Mouse (Mus musculus) ovary, postnatal 10 days (tissue): ENCODE measurements around the gene Zfp266.

Experiments used
- DNase-seq: peaks from one replicate; pipeline ENCODE4 v3.0.0; 2022; ENCODE audit warnings: low spot score

The Zfp266 gene

GRCm38 (mm10) chr9:20492527-20493233 lies 28.5 kb downstream of the Zfp266 start, which contains the start of gene Zfp426:
Gene Zfp426 (minus strand): TSS chr9:20492746.
- peak; percentile 53 for DNase-seq

DNA sequence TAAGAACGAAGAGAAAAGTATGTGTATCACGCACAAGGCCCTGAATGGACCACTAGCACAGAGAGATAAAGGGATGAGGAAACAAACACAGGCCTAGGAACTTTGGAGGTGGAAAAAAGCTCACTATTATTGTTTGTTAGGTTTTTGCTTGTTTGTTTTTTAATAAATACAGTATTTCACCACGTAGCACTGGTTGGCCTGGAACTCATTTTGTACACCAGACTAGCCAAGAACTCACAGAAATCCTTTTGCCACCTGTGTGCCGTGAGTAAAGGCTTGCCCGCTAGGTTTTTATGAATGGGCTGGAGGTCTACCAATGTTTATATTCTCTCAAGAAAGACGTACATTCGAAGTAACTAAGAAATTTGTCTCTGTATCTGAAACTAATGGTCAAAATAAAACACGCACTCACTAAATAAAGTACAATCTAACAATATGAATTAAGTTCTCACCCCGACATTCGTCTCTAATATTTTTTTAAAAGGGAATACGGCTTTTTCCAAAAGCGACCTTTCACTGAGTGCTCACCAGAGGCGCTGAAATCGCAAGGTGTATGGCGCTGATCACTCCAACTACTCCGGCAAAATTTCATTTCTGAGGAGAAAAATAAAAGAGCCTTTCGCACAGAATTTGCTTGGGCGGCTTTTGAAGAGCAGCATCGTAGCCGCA lies 29.2 kb downstream of the Zfp266 start:
- DNase-seq, result no peak

GRCm38 (mm10) chr9:20489536-20489935 lies 31.7 kb downstream of the Zfp266 start:
- DNase-seq, result no peak

GRCm38 (mm10) chr9:20479396-20479795 lies 41.8 kb downstream of the Zfp266 start:
- no peak for DNase-seq

DNA sequence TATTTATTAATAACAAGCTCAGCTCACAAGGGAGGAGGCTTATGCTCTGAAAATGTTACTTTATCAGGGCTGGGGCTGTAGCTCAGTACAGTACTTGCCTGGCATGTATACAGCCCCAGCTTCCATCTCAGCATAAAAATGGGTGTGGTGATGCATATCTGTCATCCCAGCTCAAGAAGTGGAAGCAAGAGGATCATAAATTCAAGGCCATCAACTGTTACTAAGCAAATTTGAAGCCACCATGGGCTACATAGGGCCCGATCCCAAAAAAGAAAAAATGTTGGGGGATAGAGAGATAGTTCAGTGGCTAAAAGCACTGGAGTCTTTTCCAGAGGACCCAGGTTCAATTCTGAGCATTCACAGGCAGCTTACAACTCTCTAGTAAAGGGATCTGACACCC lies 44.6 kb downstream of the Zfp266 start:
- no peak for DNase-seq

- DNase-seq, result no peak
Measured at GRCm38 (mm10) chr9:20466761-20467442, 54.3 kb downstream of the Zfp266 start.

DNA sequence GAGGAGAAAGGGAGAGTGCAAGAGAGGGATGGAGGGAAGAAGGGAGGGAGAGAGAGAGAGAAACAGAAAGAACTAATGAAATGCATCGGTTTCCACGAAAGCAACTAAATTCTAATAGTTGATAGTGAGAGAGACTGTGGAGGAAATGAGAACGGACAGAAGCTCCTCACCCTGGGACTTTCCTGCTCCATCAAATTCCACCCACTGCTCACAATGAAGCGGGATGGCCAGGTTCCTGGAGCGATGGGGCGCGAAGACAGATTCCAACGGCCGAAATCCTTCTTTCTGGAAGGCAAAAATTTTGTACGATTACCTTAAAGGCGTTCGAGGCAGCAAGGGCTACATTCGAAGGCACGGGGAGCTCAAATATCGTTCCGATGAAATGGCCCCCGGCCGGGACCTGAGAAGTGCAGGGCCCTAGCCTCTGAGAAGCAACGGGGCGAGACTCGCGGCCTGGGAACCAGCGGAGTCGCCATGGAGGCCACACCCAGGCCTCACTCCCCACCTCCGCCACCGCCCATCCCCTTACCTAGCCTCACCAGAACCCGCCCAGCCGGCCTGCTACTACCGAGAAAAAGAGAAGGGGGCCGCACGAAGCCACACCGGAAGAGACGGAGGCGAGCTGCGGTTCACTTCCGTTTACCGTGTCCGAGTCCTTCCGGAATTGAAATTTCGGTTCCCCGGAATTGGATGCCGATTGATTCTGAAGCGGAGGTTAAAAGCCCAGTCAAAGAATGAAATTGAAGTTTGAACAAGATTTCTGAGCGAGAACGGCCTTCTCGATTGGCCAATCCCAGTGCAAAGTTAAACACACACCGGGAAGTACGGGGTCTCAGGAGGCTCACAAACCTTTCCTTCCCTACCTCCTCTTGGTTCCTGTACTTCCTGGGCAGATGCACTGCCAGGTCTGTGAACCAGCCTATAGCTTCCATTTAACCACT lies 61.6 kb downstream of the Zfp266 start, which contains the start of gene Zfp26:
Zfp26 (minus strand) TSS at position 786 of the 941 bp plus-strand sequence.
- DNase-seq, result peak; percentile 68

GRCm38 (mm10) chr9:20453647-20454046 lies 67.6 kb downstream of the Zfp266 start:
- no peak for DNase-seq

DNA sequence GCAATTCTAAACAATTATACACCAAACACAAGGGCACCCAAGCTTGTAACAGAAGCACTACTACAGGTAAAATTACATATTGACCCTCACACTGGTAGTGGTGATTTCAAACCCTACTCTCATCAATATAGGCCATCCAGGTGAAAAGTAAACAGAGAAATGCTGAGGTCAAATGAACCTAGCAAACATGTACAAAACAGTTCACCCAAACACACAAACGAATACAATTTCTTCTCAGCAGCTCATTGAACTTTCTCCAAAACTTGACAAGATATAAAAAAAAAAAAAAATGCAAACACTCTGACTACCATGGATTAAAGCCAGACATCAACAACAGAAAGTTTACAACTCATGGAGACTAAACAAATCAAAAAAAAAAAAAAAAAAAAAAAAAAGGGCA lies 69.7 kb downstream of the Zfp266 start:
- no peak for DNase-seq
